Mouse (Mus musculus): Measurements from ENCODE around the gene Aqr. TPM values are rescaled to one million over a fixed set of nuclear protein-coding genes. Genes with fewer than 3 reads are reported as not detected.

Aqr gene
- polyA plus RNA-seq, 1 experiment from 2014 or later, result 66.4 TPM

DNA sequence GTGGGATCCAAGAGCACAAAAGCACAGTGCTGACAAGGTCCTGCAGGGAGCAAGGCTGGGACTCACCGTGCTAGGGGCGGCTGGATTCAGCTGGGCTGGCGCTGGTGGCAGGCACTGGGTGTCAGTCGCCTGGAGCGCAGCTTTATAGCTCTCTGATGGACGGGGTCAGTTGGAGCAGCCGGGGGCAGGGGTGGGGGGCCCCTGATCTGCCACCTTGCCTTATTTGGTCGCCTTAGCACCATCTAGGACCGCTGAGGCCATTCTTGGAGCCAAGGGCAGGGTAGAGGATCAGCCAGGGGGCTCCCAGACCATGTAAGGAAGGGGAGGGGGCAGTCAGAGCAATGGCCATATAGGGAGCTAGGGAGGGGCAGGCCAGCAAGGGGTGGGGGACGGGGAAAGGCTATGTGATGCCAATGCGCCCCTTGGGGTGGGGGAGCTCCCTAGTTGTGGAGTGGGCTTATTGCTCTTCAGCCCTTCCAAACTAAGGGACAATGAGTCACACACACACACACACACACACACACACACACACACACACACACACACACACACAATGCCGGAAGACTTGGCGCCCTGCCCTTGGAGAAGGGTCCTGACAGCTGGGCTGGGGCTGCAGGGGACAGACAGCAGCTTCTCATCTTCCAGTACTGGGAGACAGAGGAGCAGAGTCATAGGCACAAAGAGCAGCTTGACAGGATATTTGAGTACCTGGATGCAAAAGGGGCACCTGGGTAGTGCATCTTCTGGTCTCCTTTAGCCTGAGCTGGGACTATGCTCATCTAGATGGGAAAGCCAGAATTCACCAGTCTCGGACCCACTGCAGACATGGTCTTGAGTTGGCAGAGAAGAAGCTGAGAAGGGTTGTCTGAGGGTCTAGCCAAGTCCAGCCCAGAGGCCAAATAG, 133.9 kb downstream of the Aqr start, which contains the start of gene Actc1:
TSS of gene Actc1 (minus strand) at position 853 of the 903 bp plus-strand sequence.
- no peaks in the 10 kb centered on the region for H3K4me1 ChIP-seq (ENCODE audit: control insufficient read depth, insufficient read depth, low read length)
- no peak within 1 kb of the TSS for H3K4me3 ChIP-seq (ENCODE audit: low read depth, low read length)
- 26% methylated on average over 14 of the region's 14 CpGs for WGBS
- H3K36me3 ChIP-seq (ENCODE audit: control insufficient read depth, insufficient read depth, low read length), result no peaks in the 10 kb centered on the region
- peak; percentile 48; the same call in 1 of the 2 replicates for ATAC-seq (ENCODE audit: insufficient number of reproducible peaks, low FRiP score, low TSS enrichment, low read depth)
- no peak for DNase-seq (ENCODE audit: low spot score)
- H3K27me3 ChIP-seq (ENCODE audit: control insufficient read depth, insufficient read depth, low read length), result no peaks in the 10 kb centered on the region
- no peaks in the 10 kb centered on the region for H3K9me3 ChIP-seq (ENCODE audit: control insufficient read depth, low read length)
- no peak within 1 kb of the TSS for H3K4me2 ChIP-seq (ENCODE audit: low read depth, severe bottlenecking)
- no peak within 1 kb of the TSS for H3K9ac ChIP-seq (ENCODE audit: low read length)
- no peak within 1 kb of the TSS for H3K27ac ChIP-seq (replicated peaks; ENCODE audit: low read depth, low read length)

DNA sequence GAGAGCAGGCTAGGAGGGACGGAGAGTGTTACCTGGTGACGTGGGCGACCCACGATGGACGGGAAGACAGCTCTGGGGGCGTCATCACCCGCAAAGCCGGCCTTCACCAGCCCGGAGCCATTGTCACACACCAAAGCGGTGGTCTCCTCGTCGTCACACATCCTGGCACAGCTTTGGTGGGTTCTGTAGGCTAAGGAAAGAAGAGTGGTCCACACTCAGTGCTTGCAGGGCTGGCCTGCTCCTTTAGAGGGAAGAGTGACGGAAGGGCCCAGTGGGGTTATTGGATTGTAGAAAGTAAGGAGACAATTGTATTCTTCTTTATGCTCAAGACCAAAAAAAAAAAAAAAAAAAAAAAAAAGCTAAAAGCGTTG, 135.0 kb downstream of the Aqr start:
- Histone ChIP-seq H3K4me3 (ENCODE audit: low read depth, low read length) (no peak overlapping the region), H3K9ac (ENCODE audit: low read length) (no peak overlapping the region), H3K27ac (replicated peaks; ENCODE audit: low read depth, low read length) (no peak overlapping the region), H3K27me3 (ENCODE audit: control insufficient read depth, insufficient read depth, low read length) (no peaks in the 10 kb centered on the region), H3K9me3 (ENCODE audit: control insufficient read depth, low read length) (no peaks in the 10 kb centered on the region), H3K36me3 (ENCODE audit: control insufficient read depth, insufficient read depth, low read length) (no peaks in the 10 kb centered on the region), H3K4me2 (ENCODE audit: low read depth, severe bottlenecking) (no peak overlapping the region), H3K4me1 (ENCODE audit: control insufficient read depth, insufficient read depth, low read length) (no peaks in the 10 kb centered on the region)
- ATAC-seq (ENCODE audit: insufficient number of reproducible peaks, low FRiP score, low TSS enrichment, low read depth) (no peak), DNase-seq (ENCODE audit: low spot score) (no peak)
- WGBS, result 87% methylated on average over 14 of the region's 14 CpGs

Small RNA genes within 50 kb of the gene (microRNA-seq; reads per million reads assigned to microRNA genes)
- gene Mir7002, result not detected

Other genes starting within 250 kb of the Aqr start
- not detected in 2 replicates for gene Gjd2, start 173.4 kb downstream of the Aqr start, polyA plus RNA-seq (2014; fragmentation: Nextera tagmentation; extraction: Ambion mirVana)
- 84.8 and 95.4 TPM in 2 replicates for gene Actc1, start 133.5 kb downstream of the Aqr start, polyA plus RNA-seq (2014; fragmentation: Nextera tagmentation; extraction: Ambion mirVana)
- gene Zfp770, start 14.4 kb upstream of the Aqr start, polyA plus RNA-seq (2014; fragmentation: Nextera tagmentation; extraction: Ambion mirVana), result 4.8 and 5.3 TPM in 2 replicates